Mouse (Mus musculus): ENCODE results near the gene Ephb4.

GRCm38 (mm10) chr5:137386712-137387111 lies 36.8 kb downstream of the Ephb4 start:
- TF ChIP-seq CTCF (IDR thresholded peaks at IDR 0.05; ENCODE audit: low read depth) (no peak), EP300 (IDR thresholded peaks at IDR 0.05; ENCODE audit: low read depth) (no peak)

Measured in liver, postnatal 0 days (tissue).